Mouse (Mus musculus) midbrain, embryonic 16.5 days (tissue): ENCODE data around the gene Scn1b. TPM values are rescaled to one million over a fixed set of nuclear protein-coding genes. Genes with fewer than 3 reads are reported as not detected.

Experiments used
- ATAC-seq: fragments of 200-750 bp; cut with Nextera tagmentation; 2 replicates; pipeline ENCODE4 v1.8.0; 2017; ENCODE audit warnings: moderate TSS enrichment
- H3K27ac ChIP-seq: fragments of 300-500 bp; sonication (generic); 2 replicates; pipeline ENCODE4 v1.5.1; 2014; ENCODE audit warnings: mild to moderate bottlenecking, low read length, mixed read lengths
- H3K27me3 ChIP-seq: fragments of 300-500 bp; sonication (generic); 2 replicates; pipeline ENCODE4 v1.6.1; 2014; ENCODE audit warnings: low read depth, low read length, mixed read lengths; ENCODE audit not compliant: control insufficient read depth, insufficient read depth
- H3K36me3 ChIP-seq: fragments of 300-500 bp; sonication (generic); 2 replicates; pipeline ENCODE4 v1.6.1; 2014; ENCODE audit warnings: mild to moderate bottlenecking, low read length, moderate library complexity, mixed read lengths; ENCODE audit not compliant: control insufficient read depth, insufficient read depth
- H3K4me1 ChIP-seq: fragments of 300-500 bp; sonication (generic); 2 replicates; pipeline ENCODE4 v1.6.1; 2014; ENCODE audit warnings: mild to moderate bottlenecking, low read length, mixed read lengths; ENCODE audit not compliant: control insufficient read depth, insufficient read depth
- H3K4me2 ChIP-seq: fragments of 300-500 bp; sonication (generic); 2 replicates; pipeline ENCODE4 v1.6.1; 2014; ENCODE audit warnings: mild to moderate bottlenecking, low read length, mixed read lengths
- H3K4me3 ChIP-seq: fragments of 300-500 bp; sonication (generic); 2 replicates; pipeline ENCODE4 v1.5.1; 2014; ENCODE audit warnings: low read depth, mild to moderate bottlenecking, low read length, moderate library complexity, mixed read lengths
- H3K9ac ChIP-seq: fragments of 300-500 bp; sonication (generic); 2 replicates; pipeline ENCODE4 v1.6.1; 2014; ENCODE audit warnings: low read depth, low read length, mixed read lengths
- H3K9me3 ChIP-seq: fragments of 300-500 bp; sonication (generic); replicated peaks from 2 replicates; pipeline ENCODE4 v1.6.1; 2014; ENCODE audit warnings: mild to moderate bottlenecking, low read length, mixed read lengths; ENCODE audit not compliant: control insufficient read depth, poor library complexity, severe bottlenecking
- WGBS: fragments of 180-500 bp; shearing (Covaris S2); extraction: QIAGEN DNeasy Blood & Tissue Kit; methylation state at CpG from one replicate; pipeline ENCODE4 v1.1.7; 2014; 5-methylcytosine and 5-hydroxymethylcytosine counted together
- polyA plus RNA-seq: library from polyadenylated mRNA; unstranded; fragments of >200 nt; fragmentation: Nextera tagmentation; extraction: Ambion mirVana; gene quantifications from 2 replicates; pipeline ENCODE4 v1.2.1, GENCODE M21; 2015

Scn1b gene
- polyA plus RNA-seq, 1 experiment from 2014 or later: 12.2 TPM

DNA sequence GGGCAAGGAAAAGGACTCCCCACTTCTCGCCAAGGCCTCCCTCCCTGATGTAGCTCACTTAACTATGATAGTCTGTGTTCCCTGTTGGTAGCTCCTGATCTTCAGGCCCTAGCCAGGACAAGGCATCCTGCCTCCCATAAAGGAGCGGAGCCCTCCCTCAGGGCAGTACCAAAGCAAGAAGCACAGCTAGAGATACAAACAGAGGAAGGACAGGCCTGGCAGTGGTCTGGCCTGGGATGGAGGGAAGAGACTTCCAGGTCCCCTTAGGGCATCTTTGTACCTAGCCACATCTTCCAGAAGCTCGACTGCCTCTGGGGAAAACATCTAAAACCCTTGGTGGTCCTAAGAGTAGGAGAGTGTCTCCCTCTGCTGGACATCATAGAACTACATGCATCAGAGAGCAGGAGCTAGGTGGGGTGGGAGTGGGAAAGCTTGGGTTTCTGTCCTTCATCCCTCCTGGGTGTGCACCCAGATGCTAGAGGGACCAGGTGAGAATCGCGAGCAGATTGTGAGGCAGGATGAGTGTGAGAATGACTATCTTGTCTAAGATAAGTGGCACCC lies 48.8 kb downstream of the Scn1b start:
- H3K9ac ChIP-seq: no peak overlapping the region
- ATAC-seq: no peak
- no peak overlapping the region for H3K4me3 ChIP-seq
- H3K4me2 ChIP-seq: no peak overlapping the region
- H3K36me3 ChIP-seq: no peaks in the 10 kb centered on the region
- no peaks in the 10 kb centered on the region for H3K4me1 ChIP-seq
- 52% methylated on average over 5 of the region's 5 CpGs for WGBS
- H3K27me3 ChIP-seq: no peaks in the 10 kb centered on the region
- no peak overlapping the region for H3K27ac ChIP-seq
- H3K9me3 ChIP-seq: no peaks in the 10 kb centered on the region

DNA sequence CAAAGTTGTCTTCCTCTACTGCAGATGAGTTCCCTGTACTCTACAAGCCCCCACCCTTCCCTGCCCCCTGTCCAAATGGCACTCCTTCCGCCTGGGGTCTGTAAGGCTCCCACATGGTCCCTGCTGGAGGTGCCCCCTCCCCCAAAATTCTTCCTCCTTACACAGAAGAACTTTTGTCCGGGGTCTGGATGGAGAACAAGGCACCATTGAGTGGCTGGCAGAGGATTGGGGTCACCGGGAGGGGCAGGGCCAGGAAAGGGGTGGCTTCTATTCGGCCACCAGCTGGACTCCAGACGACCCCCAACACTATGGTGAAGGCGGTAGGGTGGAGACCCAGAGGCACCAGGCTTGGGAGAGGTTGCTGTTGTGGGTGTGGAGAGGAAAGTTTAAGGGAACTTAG lies 49.3 kb downstream of the Scn1b start:
- no peaks in the 10 kb centered on the region for H3K27me3 ChIP-seq
- no peaks in the 10 kb centered on the region for H3K36me3 ChIP-seq
- no peak for ATAC-seq
- H3K27ac ChIP-seq: no peak overlapping the region
- no peak overlapping the region for H3K4me2 ChIP-seq
- 69% methylated on average over 6 of the region's 6 CpGs for whole genome bisulfite sequencing
- H3K4me1 ChIP-seq: no peaks in the 10 kb centered on the region
- no peaks in the 10 kb centered on the region for H3K9me3 ChIP-seq
- H3K4me3 ChIP-seq: no peak overlapping the region
- H3K9ac ChIP-seq: no peak overlapping the region

DNA sequence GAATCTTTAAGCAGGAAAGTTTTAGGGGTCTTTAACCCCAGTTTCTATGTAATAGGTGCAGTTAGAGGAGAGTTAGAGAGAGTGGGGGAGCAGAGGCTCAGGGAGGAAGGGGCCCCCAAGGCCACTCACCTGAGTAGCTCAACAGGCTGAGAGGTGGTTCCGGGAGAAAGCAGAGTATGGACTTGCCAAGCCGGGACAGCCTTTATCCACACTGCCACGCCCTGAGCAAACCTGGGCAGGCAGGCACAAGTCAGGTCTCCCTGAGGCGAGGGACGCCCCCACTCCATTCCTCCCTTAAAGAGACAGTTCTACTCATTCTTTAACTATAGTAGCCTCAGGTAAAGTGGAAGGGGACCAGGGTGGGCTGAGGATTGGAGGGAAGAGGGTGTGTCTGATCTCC lies 50.3 kb downstream of the Scn1b start, which contains the start of gene Fxyd3:
Gene Fxyd3 (minus strand): TSS at position 213 of the 400 bp plus-strand sequence.
- Histone ChIP-seq H3K9ac (no peak within 1 kb of the TSS), H3K27me3 (no peaks in the 10 kb centered on the region), H3K27ac (no peak within 1 kb of the TSS), H3K9me3 (no peaks in the 10 kb centered on the region), H3K4me3 (no peak within 1 kb of the TSS), H3K36me3 (no peaks in the 10 kb centered on the region), H3K4me1 (no peaks in the 10 kb centered on the region), H3K4me2 (no peak within 1 kb of the TSS)
- WGBS: 62% methylated on average over 5 of the region's 5 CpGs
- no peak for ATAC-seq

DNA sequence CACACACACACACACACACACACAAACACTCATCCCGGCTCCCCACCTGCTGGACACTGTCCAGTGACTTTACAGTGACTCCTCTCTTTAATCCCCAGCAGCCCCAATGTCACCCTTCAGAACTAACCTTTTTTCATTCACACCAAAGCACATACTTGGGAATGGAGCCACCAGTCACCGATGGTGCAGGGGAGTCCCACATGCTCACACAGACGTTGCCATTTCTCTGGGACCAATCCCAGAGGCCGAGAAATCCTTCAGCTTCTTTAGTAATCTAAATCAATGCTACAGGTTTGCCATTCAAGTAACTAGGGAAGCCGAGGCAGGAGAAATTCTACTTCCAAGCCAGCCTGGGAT lies 52.1 kb downstream of the Scn1b start:
- no peak overlapping the region for H3K4me2 ChIP-seq
- no peaks in the 10 kb centered on the region for H3K9me3 ChIP-seq
- H3K27ac ChIP-seq: no peak overlapping the region
- no peak overlapping the region for H3K4me3 ChIP-seq
- WGBS: 70% methylated on average over 5 of the region's 5 CpGs
- H3K4me1 ChIP-seq: peaks cover 2% of the 10 kb centered on the region; the same call in 1 of the 2 replicates
- no peak overlapping the region for H3K9ac ChIP-seq
- no peak for ATAC-seq
- H3K27me3 ChIP-seq: no peaks in the 10 kb centered on the region
- no peaks in the 10 kb centered on the region for H3K36me3 ChIP-seq

DNA sequence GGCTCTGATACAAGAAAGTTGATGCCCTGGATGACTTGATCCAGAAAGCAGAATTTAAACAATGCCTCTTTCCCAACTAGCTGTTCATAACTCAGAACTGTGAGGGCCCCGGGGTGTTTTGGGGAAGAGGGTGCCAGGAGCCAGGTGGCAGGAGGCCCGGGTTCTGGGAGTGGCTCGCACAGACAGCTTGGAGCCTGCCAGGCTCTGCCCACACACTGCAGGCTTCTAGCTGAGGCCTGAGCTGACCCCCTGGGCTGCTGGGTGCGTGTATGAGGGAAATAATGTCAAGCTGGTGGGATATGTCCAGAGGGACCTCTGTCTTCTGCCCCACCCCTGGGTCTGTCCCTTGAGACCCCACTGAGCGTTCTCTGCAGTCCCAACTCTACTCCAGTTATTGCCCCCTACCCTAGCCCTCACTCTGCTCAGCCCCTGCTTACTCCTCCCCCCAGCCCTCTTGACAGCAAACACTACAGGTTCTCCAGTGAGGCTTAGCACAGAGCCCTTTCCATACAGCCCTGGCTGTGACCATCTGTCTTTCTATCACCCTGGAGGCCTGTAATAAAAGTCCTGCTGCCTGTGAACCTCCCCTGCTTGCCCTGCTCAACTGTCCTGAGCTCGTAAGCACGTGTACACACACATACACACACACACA lies 52.6 kb downstream of the Scn1b start:
- no peaks in the 10 kb centered on the region for H3K36me3 ChIP-seq
- no peak for ATAC-seq
- no peak overlapping the region for H3K4me2 ChIP-seq
- 61% methylated on average over 7 of the region's 7 CpGs for WGBS
- no peaks in the 10 kb centered on the region for H3K27me3 ChIP-seq
- H3K9me3 ChIP-seq: no peaks in the 10 kb centered on the region
- H3K27ac ChIP-seq: no peak overlapping the region
- peaks cover 2% of the 10 kb centered on the region; the same call in 1 of the 2 replicates for H3K4me1 ChIP-seq
- H3K4me3 ChIP-seq: no peak overlapping the region
- no peak overlapping the region for H3K9ac ChIP-seq

DNA sequence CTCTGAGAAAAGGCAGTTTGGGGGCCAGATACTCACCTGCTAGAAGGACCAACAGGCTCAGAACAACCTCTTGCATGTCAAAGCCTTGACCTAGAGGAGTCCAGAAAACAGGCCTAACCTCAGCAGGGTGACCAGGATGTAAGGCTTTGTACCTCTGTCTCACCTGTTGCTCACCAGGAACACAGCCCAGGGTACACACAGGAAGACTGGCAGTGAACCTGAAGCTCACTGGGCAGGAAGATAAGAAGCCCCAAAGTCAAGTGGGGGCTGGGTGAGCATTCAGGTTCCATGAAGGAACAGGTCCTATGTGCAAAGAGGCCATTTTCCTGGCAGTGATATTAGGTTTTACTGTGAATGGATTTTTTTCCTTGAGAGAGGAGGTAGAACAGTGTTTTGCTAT lies 53.3 kb downstream of the Scn1b start:
- no peaks in the 10 kb centered on the region for H3K9me3 ChIP-seq
- no peak overlapping the region for H3K4me3 ChIP-seq
- H3K27ac ChIP-seq: no peak overlapping the region
- H3K4me1 ChIP-seq: peaks cover 2% of the 10 kb centered on the region; the same call in 1 of the 2 replicates
- H3K27me3 ChIP-seq: no peaks in the 10 kb centered on the region
- no peaks in the 10 kb centered on the region for H3K36me3 ChIP-seq
- ATAC-seq: no peak
- no peak overlapping the region for H3K9ac ChIP-seq
- no peak overlapping the region for H3K4me2 ChIP-seq

DNA sequence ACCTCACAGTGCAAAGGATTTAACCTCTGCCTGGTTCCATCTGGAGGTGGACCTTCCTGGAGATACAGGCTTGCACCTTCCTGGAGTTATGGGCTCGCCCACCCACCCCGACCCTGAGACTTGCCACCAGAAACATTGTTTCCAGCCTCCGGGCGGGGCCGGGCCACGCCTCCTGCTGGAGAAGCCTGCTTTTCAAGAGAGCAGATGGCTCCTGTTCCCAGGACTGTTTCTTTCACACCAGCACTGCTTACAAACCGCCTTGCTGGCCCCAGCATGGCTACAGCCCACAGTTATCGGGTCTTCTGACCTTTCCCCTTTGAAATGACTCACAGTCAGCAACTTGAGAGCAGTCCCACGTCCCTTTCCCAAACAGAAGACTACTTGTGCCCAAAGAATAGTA lies 54.5 kb downstream of the Scn1b start:
- no peak overlapping the region for H3K27ac ChIP-seq
- H3K36me3 ChIP-seq: no peaks in the 10 kb centered on the region
- H3K4me3 ChIP-seq: no peak overlapping the region
- peaks cover 2% of the 10 kb centered on the region; the same call in 1 of the 2 replicates for H3K4me1 ChIP-seq
- ATAC-seq: no peak
- no peak overlapping the region for H3K9ac ChIP-seq
- H3K27me3 ChIP-seq: no peaks in the 10 kb centered on the region
- H3K4me2 ChIP-seq: no peak overlapping the region
- 64% methylated on average over 9 of the region's 9 CpGs for WGBS
- H3K9me3 ChIP-seq: no peaks in the 10 kb centered on the region

DNA sequence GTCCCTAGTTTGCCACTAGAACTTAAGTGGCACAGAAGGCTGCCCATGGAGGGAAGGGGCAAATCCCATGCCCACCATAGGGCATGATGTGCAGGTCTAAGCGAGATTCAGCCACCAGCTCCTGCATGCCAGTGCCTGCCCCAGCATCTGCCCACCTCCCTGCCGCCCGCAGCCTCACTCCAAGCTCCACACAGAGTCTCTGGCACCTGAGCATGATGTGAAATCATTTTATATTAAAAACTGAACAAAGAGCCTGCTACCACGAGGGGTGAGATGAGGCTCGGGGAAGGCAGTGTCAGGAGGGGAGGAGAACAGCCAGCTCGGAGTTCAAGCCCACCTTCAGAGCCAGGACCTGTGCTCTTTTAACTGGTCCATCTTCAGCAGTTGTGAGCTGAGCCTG lies 56.5 kb downstream of the Scn1b start:
- Histone ChIP-seq H3K4me2 (no peak overlapping the region), H3K27me3 (no peaks in the 10 kb centered on the region), H3K36me3 (no peaks in the 10 kb centered on the region), H3K4me1 (peaks cover 2% of the 10 kb centered on the region; the same call in 1 of the 2 replicates), H3K27ac (no peak overlapping the region), H3K4me3 (no peak overlapping the region), H3K9ac (no peak overlapping the region), H3K9me3 (no peaks in the 10 kb centered on the region)
- 79% methylated on average over 6 of the region's 6 CpGs for WGBS
- ATAC-seq: no peak

DNA sequence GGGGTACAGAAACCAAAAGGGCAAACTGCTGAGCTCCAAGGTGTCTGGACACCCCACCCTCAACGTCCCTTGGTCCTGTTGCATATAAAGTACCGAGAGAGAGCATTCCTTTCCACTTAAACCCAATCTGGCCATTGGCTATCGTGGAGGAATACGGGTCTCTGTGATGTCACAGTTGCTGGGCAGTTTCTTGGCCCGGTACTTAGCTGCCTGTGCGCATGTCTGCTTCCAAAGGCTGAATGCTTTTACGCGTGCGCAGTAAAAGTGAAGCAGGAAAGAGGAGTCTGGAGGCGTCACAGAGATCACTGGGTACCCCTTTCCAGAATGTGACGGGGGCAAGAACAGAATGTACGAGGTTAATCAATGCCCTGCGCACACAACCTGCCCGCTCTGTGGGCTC lies 57.3 kb downstream of the Scn1b start:
- Histone ChIP-seq H3K36me3 (no peaks in the 10 kb centered on the region), H3K4me3 (no peak overlapping the region), H3K4me2 (no peak overlapping the region), H3K9me3 (no peaks in the 10 kb centered on the region), H3K27ac (no peak overlapping the region), H3K4me1 (peaks cover 2% of the 10 kb centered on the region; the same call in 1 of the 2 replicates), H3K9ac (no peak overlapping the region), H3K27me3 (no peaks in the 10 kb centered on the region)
- ATAC-seq: no peak
- 90% methylated on average over 14 of the region's 14 CpGs for WGBS
